Mouse (Mus musculus): Measurements from ENCODE around the gene Itgax.

Itgax gene

GRCm38 (mm10) chr7:128128741-128129720 lies at the start of gene Itgax:
Gene Itgax (plus strand): TSS chr7:128129547.
- no peak for DNase-seq (ENCODE audit: low spot score)

GRCm38 (mm10) chr7:128080012-128080411 lies 49.3 kb upstream of the Itgax start:
- DNase-seq (ENCODE audit: low spot score) = no peak

- DNase-seq (ENCODE audit: low spot score) = peak; percentile 14
Measured at GRCm38 (mm10) chr7:128089141-128089540, 40.2 kb upstream of the Itgax start.

GRCm38 (mm10) chr7:128098135-128098534 lies 31.2 kb upstream of the Itgax start:
- peak; percentile 18 for DNase-seq (ENCODE audit: low spot score)

- DNase-seq (ENCODE audit: low spot score) = no peak
Measured at GRCm38 (mm10) chr7:128100742-128101357, 28.5 kb upstream of the Itgax start.

GRCm38 (mm10) chr7:128105246-128105645 lies 24.1 kb upstream of the Itgax start:
- DNase-seq (ENCODE audit: low spot score) = no peak

- no peak for DNase-seq (ENCODE audit: low spot score)
Measured at GRCm38 (mm10) chr7:128107462-128107861, 21.9 kb upstream of the Itgax start.

GRCm38 (mm10) chr7:128110314-128110713 lies 19.0 kb upstream of the Itgax start:
- DNase-seq (ENCODE audit: low spot score) = no peak

GRCm38 (mm10) chr7:128112131-128112530 lies 17.2 kb upstream of the Itgax start:
- no peak for DNase-seq (ENCODE audit: low spot score)

GRCm38 (mm10) chr7:128114371-128115105 lies 14.8 kb upstream of the Itgax start:
- DNase-seq (ENCODE audit: low spot score) = no peak

GRCm38 (mm10) chr7:128115211-128115958 lies 14.0 kb upstream of the Itgax start:
- DNase-seq (ENCODE audit: low spot score) = no peak

GRCm38 (mm10) chr7:128116396-128116795 lies 13.0 kb upstream of the Itgax start:
- no peak for DNase-seq (ENCODE audit: low spot score)

- DNase-seq (ENCODE audit: low spot score) = no peak
Measured at GRCm38 (mm10) chr7:128119726-128120490, 9.4 kb upstream of the Itgax start.

- DNase-seq (ENCODE audit: low spot score) = no peak
Measured at GRCm38 (mm10) chr7:128132148-128132547, 2.8 kb downstream of the Itgax start.

- DNase-seq (ENCODE audit: low spot score) = no peak
Measured at GRCm38 (mm10) chr7:128133596-128133995, 4.2 kb downstream of the Itgax start.

- DNase-seq (ENCODE audit: low spot score) = no peak
Measured at GRCm38 (mm10) chr7:128136927-128137326, 7.6 kb downstream of the Itgax start.

GRCm38 (mm10) chr7:128139611-128140010 lies 10.3 kb downstream of the Itgax start:
- DNase-seq (ENCODE audit: low spot score) = peak; percentile 8

GRCm38 (mm10) chr7:128150970-128151369 lies 21.6 kb downstream of the Itgax start:
- no peak for DNase-seq (ENCODE audit: low spot score)

GRCm38 (mm10) chr7:128154076-128154475 lies 24.7 kb downstream of the Itgax start, which contains the start of gene Itgad:
Gene Itgad (plus strand): TSS chr7:128154376.
- no peak for DNase-seq (ENCODE audit: low spot score)

- no peak for DNase-seq (ENCODE audit: low spot score)
Measured at GRCm38 (mm10) chr7:128154924-128155323, 25.6 kb downstream of the Itgax start.

Measured in adipocyte (in vitro differentiated cells).